Mouse (Mus musculus) myocyte (in vitro differentiated cells): ENCODE results near the gene P4ha2. TPM values are rescaled to one million over a fixed set of nuclear protein-coding genes. Genes with fewer than 3 reads are reported as not detected.

Experiments
- H3K27me3 ChIP-seq: one replicate; pipeline ENCODE4 v1.6.1; 2011; ENCODE audit not compliant: control insufficient read depth, insufficient read depth, insufficient read length
- H3K36me3 ChIP-seq: one replicate; pipeline ENCODE4 v1.6.1; 2011; ENCODE audit not compliant: control insufficient read depth, insufficient read depth
- H3K4me2 ChIP-seq: one replicate; pipeline ENCODE4 v1.6.1; 2011; ENCODE audit warnings: low read depth, control low read depth
- H3K4me3 ChIP-seq: one replicate; pipeline ENCODE4 v1.5.1; 2011; ENCODE audit warnings: mild to moderate bottlenecking, control low read depth, moderate library complexity
- H3K79me2 ChIP-seq: one replicate; pipeline ENCODE4 v1.6.1; 2011; ENCODE audit not compliant: control insufficient read depth, insufficient read depth
- H3ac ChIP-seq: one replicate; pipeline ENCODE4 v1.6.1; 2011; ENCODE audit not compliant: control insufficient read depth, insufficient read length
- CEBPB ChIP-seq: IDR thresholded peaks from 2 replicates; pipeline ENCODE4 v1.6.1; 2011; ENCODE audit warnings: mild to moderate bottlenecking, moderate library complexity; ENCODE audit not compliant: poor library complexity, insufficient read depth, severe bottlenecking
- E2F4 ChIP-seq: IDR thresholded peaks from one replicate; pipeline ENCODE4 v1.6.1; 2011; ENCODE audit warnings: mild to moderate bottlenecking, control low read depth, moderate library complexity; ENCODE audit not compliant: insufficient read depth
- MAX ChIP-seq: IDR thresholded peaks from one replicate; pipeline ENCODE4 v1.6.1; 2011; ENCODE audit warnings: low read depth, mild to moderate bottlenecking, control low read depth
- MYOD1 ChIP-seq, 3 experiments: IDR thresholded peaks; one replicate each; pipeline ENCODE4 v1.6.1; 2011; ENCODE audit warnings: control low read depth in 2 of 3, low read depth in 2 of 3, mild to moderate bottlenecking in 2 of 3, moderate library complexity in 1 of 3; ENCODE audit not compliant: insufficient read length in 2 of 3, control insufficient read depth in 1 of 3
- MYOG ChIP-seq, 3 experiments: IDR thresholded peaks; one replicate each; pipeline ENCODE4 v1.6.1; 2011; ENCODE audit warnings: control low read depth in 2 of 3, low read depth in 2 of 3, mild to moderate bottlenecking in 2 of 3; ENCODE audit not compliant: insufficient read length in 2 of 3, control insufficient read depth in 1 of 3, insufficient read depth in 1 of 3
- POLR2A ChIP-seq: IDR thresholded peaks from one replicate; pipeline ENCODE4 v1.6.1; 2011; ENCODE audit warnings: low read depth, mild to moderate bottlenecking, control low read depth, moderate library complexity; ENCODE audit not compliant: insufficient read length
- POLR2AphosphoS2 ChIP-seq: IDR thresholded peaks from one replicate; pipeline ENCODE4 v1.6.1; 2011; ENCODE audit warnings: low read depth, control low read depth; ENCODE audit not compliant: insufficient read length
- REST ChIP-seq: IDR thresholded peaks from one replicate; pipeline ENCODE4 v1.6.1; 2011; ENCODE audit warnings: mild to moderate bottlenecking, control low read depth, moderate library complexity; ENCODE audit not compliant: insufficient read depth, insufficient read length
- SRF ChIP-seq: IDR thresholded peaks from one replicate; pipeline ENCODE4 v1.6.1; 2011; ENCODE audit warnings: low read depth; ENCODE audit not compliant: control insufficient read depth, insufficient read length
- TCF12 ChIP-seq: IDR thresholded peaks from one replicate; pipeline ENCODE4 v1.6.1; 2011; ENCODE audit warnings: mild to moderate bottlenecking, control low read depth; ENCODE audit not compliant: poor library complexity, insufficient read depth, severe bottlenecking
- TCF3 ChIP-seq: IDR thresholded peaks from one replicate; pipeline ENCODE4 v1.6.1; 2011; ENCODE audit warnings: low read depth, control low read depth; ENCODE audit not compliant: insufficient read length
- USF1 ChIP-seq: IDR thresholded peaks from one replicate; pipeline ENCODE4 v1.6.1; 2011; ENCODE audit warnings: low read depth, mild to moderate bottlenecking, control low read depth, moderate library complexity
- polyA plus RNA-seq: library from polyadenylated mRNA; unstranded; fragments of >200 nt; fragmentation: generic; extraction: Trizol; gene quantifications from one replicate; pipeline ENCODE4 v1.2.1, GENCODE M21; 2012; ENCODE audit warnings: missing spikeins

The P4ha2 gene
- 89.0 TPM for polyA plus RNA-seq

DNA sequence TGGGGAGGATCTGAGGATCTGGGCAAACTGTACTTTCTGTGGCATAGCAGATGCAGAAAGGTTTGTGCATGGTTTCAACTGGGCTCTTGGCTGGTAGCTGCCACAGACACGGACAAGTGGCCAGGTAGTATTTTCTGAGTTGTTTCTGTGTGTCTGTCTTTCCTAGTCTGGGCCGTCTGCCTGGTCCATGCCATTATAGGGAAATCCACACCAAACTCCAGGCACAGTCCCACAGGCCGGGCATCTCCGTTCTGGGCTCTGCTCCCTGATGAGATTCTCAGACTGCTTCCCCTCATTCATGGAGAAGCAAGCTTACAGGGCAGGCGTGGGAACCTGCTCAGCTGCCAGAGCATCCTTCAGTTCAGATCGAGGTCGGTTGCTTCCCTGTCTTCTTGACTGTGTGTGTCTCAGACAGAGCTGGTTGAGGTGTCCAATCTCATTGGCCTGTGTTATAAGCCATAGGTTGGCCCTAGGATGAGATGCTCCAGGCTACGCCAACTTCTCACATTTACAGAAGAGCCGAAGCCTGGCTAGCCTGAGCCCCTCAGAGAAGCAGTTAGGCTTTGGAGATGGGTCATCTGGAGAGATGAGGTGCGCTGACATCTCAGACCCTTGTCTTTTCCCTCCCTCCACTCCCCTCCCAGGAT, at the start of gene P4ha2:
TSS of gene P4ha2 (plus strand) at position 51 of the 647 bp plus-strand sequence.
- Histone ChIP-seq H3K4me3 (peak within 1 kb of the TSS; percentile 28), H3K4me2 (peak within 1 kb of the TSS; percentile 96), H3K27me3 (no peaks in the 10 kb centered on the region), H3ac (peak within 1 kb of the TSS; percentile 52), H3K36me3 (no peaks in the 10 kb centered on the region), H3K79me2 (no peaks in the 10 kb centered on the region)
- TF ChIP-seq E2F4 (no peak), POLR2AphosphoS2 (no peak), TCF3 (no peak), MYOD1 (IDR thresholded peaks at IDR 0.05; ENCODE audit: control insufficient read depth in 1 of 3, insufficient read length in 2 of 3, low read depth in 2 of 3) (no peak), REST (no peak), CEBPB (no peak), TCF12 (no peak), SRF (no peak), MAX (no peak), POLR2A (no peak), MYOG (IDR thresholded peaks at IDR 0.05; ENCODE audit: control insufficient read depth in 1 of 3, insufficient read depth in 1 of 3, insufficient read length in 2 of 3, low read depth in 2 of 3) (no peak), USF1 (no peak)

DNA sequence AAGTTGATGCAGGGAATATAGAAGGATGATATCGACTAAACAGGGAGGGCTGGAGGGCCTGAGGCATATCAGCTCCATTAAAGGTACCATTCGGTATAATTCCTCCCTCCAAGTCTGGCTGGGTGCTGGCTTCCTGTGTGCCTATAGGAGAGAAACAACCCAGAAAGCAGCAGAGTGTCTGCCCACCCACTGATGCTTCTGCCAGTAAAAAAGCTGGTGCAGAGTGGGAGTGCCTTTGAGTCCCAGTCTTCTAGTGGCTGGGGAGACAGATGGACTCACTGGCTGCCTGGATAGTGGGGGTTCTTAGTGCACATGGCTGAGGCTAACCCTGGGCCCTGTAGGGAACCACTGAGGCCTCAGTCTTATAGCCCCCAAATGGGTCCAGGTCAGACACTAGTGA, 49.7 kb upstream of the P4ha2 start:
- no peaks in the 10 kb centered on the region for H3K27me3 ChIP-seq
- H3K4me3 ChIP-seq, result no peak overlapping the region
- TF ChIP-seq REST, result no peak
- TF ChIP-seq SRF, result no peak
- TF ChIP-seq MYOD1 (IDR thresholded peaks at IDR 0.05; ENCODE audit: control insufficient read depth in 1 of 3, insufficient read length in 2 of 3, low read depth in 2 of 3), result no peak
- no peak for TF ChIP-seq MYOG (IDR thresholded peaks at IDR 0.05; ENCODE audit: control insufficient read depth in 1 of 3, insufficient read depth in 1 of 3, insufficient read length in 2 of 3, low read depth in 2 of 3)
- TF ChIP-seq POLR2AphosphoS2, result no peak
- no peak for TF ChIP-seq E2F4
- TF ChIP-seq POLR2A, result no peak
- TF ChIP-seq CEBPB, result no peak
- TF ChIP-seq TCF3, result no peak
- TF ChIP-seq USF1, result no peak
- TF ChIP-seq MAX, result no peak
- TF ChIP-seq TCF12, result no peak
- H3K4me2 ChIP-seq, result no peak overlapping the region
- H3K79me2 ChIP-seq, result no peaks in the 10 kb centered on the region
- peaks cover 43% of the 10 kb centered on the region for H3K36me3 ChIP-seq
- no peak overlapping the region for H3ac ChIP-seq

DNA sequence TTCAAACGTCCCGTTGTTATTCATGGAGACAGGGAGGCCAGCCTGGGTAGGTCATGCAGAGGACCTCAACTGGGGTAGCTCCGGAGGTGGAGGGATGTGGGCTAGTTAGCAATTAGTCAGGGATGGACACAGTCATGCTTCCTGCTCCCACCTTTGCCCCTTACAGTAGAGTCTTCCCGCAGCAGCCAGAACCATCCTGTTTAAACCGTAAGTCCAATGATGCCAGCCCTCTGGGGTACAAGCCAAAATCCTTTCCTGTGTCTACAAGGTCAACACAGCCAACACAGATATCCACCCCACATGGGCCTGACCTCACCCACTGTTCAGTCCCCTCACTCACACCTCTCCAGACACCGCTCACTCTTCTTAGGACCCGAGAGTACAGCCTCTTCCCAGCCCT, 48.7 kb upstream of the P4ha2 start:
- TF ChIP-seq MYOD1 (IDR thresholded peaks at IDR 0.05; ENCODE audit: control insufficient read depth in 1 of 3, insufficient read length in 2 of 3, low read depth in 2 of 3), result no peak
- TF ChIP-seq POLR2AphosphoS2, result peak; percentile 42
- Histone ChIP-seq H3ac (no peak overlapping the region), H3K27me3 (no peaks in the 10 kb centered on the region), H3K36me3 (peaks cover 48% of the 10 kb centered on the region), H3K4me2 (no peak overlapping the region), H3K79me2 (no peaks in the 10 kb centered on the region), H3K4me3 (no peak overlapping the region)

DNA sequence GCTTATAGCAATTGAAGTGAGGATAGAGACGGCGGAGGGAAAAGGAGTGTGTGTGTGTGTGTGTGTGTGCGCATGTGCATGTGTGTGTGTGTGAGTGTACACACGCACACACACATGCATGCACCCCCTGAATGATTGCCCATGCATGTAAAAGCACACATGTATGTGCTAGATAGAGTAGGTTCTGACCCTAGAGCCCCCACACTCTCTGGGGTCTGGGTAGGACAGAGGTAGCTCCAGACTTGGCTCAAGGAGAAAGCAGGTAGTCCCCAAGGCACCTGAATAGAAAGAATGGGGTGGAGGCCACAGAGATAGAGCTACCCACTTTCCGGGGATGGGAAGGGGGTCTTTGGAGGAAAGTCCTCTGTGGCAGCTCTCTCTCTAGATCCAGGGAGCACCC, 47.8 kb upstream of the P4ha2 start:
- no peak overlapping the region for H3K4me2 ChIP-seq
- no peaks in the 10 kb centered on the region for H3K79me2 ChIP-seq
- H3K27me3 ChIP-seq, result no peaks in the 10 kb centered on the region
- H3K4me3 ChIP-seq, result no peak overlapping the region
- H3K36me3 ChIP-seq, result peaks cover 58% of the 10 kb centered on the region
- no peak overlapping the region for H3ac ChIP-seq
- TF ChIP-seq REST (no peak), E2F4 (no peak), TCF12 (no peak), CEBPB (no peak), TCF3 (no peak), MYOD1 (IDR thresholded peaks at IDR 0.05; ENCODE audit: control insufficient read depth in 1 of 3, insufficient read length in 2 of 3, low read depth in 2 of 3) (no peak), SRF (no peak), POLR2A (no peak), MAX (no peak), MYOG (IDR thresholded peaks at IDR 0.05; ENCODE audit: control insufficient read depth in 1 of 3, insufficient read depth in 1 of 3, insufficient read length in 2 of 3, low read depth in 2 of 3) (no peak), USF1 (no peak), POLR2AphosphoS2 (no peak)

DNA sequence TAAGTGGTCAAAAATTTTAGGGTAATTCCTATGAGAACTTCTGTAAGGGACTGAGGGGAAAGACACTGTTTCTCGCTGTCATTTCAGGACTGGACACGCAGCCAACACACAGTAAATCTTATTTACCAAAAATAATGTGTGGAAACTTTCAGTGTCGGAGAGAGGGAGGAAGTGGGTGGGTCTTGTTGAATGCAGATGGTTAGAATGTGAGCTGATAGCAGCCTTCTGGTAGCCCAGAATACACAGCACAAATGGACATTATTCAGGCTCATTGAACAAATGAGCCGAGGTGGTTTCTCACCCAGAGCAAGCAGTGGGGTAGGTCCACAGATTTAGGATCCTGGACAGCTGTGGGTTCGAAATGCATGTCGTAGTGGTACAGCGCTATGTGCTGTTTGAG, 46.8 kb upstream of the P4ha2 start:
- H3K79me2 ChIP-seq, result no peaks in the 10 kb centered on the region
- no peaks in the 10 kb centered on the region for H3K27me3 ChIP-seq
- TF ChIP-seq TCF12 (no peak), E2F4 (no peak), USF1 (no peak), MAX (no peak), REST (no peak)
- H3ac ChIP-seq, result no peak overlapping the region
- H3K4me3 ChIP-seq, result no peak overlapping the region
- peaks cover 61% of the 10 kb centered on the region for H3K36me3 ChIP-seq
- no peak overlapping the region for H3K4me2 ChIP-seq
